Mouse (Mus musculus) CD4-positive, CD25-positive, alpha-beta regulatory T cell, adult 4 months (primary cell): Measurements from ENCODE around the gene Sly. TPM values are rescaled to one million over a fixed set of nuclear protein-coding genes. Genes with fewer than 3 reads are reported as not detected.
"Not testable (repeated sequence)": the region's sequence is repeated elsewhere in the genome, so short reads cannot be mapped to it uniquely, and the experiment has no call there.

Experiments used
- ATAC-seq: one replicate; pipeline ENCODE4 v1.8.0; 2017
- polyA plus RNA-seq, 2 experiments: library from polyadenylated mRNA; unstranded; fragments of 100-300 nt; shearing (Covaris generic); gene quantifications; one replicate each; pipeline ENCODE4 v1.2.1; 2017

Sly gene
- polyA plus RNA-seq: not detected

GRCm38 (mm10) chrY:57186888-57187287 is at the start of gene Sly:
Sly (plus strand) TSS chrY:57187188.
- ATAC-seq: not testable (repeated sequence)
